In the genomic region with DNA sequence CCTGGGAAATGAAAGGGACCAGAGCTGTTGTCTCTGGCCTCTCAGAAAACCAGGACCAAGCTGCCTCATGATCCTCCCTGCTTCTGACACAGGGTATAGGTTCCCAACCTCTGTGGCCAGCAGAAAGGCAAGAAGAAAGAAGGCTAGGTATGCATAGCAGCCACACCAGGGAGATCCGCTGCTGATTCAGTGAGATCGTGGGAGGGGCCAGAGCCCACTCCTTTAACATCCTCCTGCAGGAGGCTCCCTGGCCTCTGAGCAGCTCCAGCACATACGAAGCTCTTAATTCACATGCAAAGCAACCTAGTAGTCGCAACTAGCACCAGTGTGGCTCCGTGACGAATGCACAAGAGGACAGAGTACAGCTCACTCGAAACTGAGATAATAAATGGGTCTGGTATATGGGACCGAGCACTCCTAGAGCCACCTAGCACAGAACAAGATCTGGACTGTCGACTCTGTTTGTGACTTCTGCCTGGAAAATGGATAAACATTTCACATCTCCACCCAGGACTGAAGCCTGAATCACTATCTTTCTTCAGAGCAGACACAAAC, we compare ENCODE assay signal across 15 mouse cellular contexts.
A peak's percentile ranks its signal among the peaks of the same experiment; 100 is the strongest.
DNase-seq lines count a peak whose midpoint lies in the region; ATAC-seq and TF ChIP-seq lines count a peak whose summit lies in the region.
"Had no signal": no experiment of that assay in that cellular context is flagged by ENCODE, and none has a peak within 500 bp of the region (broad histone marks: within the 10 kb centered on the region; RNA-seq: fewer than 3 reads in every experiment).

No protein-coding gene starts in this region.

- peaks cover 50% of the 10 kb centered on the region for H3K4me1 ChIP-seq in hindbrain, embryonic 10.5 days (replicated peaks)
- H3K4me1 ChIP-seq in hindbrain, postnatal 0 days (ENCODE audit: insufficient read depth, low read length): peaks cover 13% of the 10 kb centered on the region
- H3K4me1 ChIP-seq in hindbrain, embryonic 11.5 days (replicated peaks; ENCODE audit: control insufficient read depth, insufficient read depth, low read length): peaks cover 13% of the 10 kb centered on the region; the same call in 1 of the 2 replicates
- peaks cover 23% of the 10 kb centered on the region for H3K4me1 ChIP-seq in midbrain, embryonic 14.5 days (ENCODE audit: control insufficient read depth, insufficient read depth, low read length)
- H3K4me1 ChIP-seq: megakaryocyte, embryonic 14.5 days had no signal

- H3K9ac ChIP-seq in hindbrain, postnatal 0 days (replicated peaks; ENCODE audit: low read length): no peak overlapping the region
- no peak overlapping the region for H3K9ac ChIP-seq in hindbrain, embryonic 11.5 days (ENCODE audit: low read depth, low read length)
- no peak overlapping the region for H3K9ac ChIP-seq in midbrain, embryonic 14.5 days (replicated peaks; ENCODE audit: low read length)
- H3K9ac ChIP-seq: lung, embryonic 15.5 days had no signal

- no peak for TF ChIP-seq CTCF in hindbrain, postnatal 0 days (IDR thresholded peaks at IDR 0.05; ENCODE audit: low read depth)

- H3K27me3 ChIP-seq in hindbrain, embryonic 10.5 days (ENCODE audit: insufficient read depth, poor library complexity, severe bottlenecking): no peaks in the 10 kb centered on the region
- no peaks in the 10 kb centered on the region for H3K27me3 ChIP-seq in hindbrain, postnatal 0 days (ENCODE audit: insufficient read depth, low read length)
- H3K27me3 ChIP-seq in hindbrain, embryonic 11.5 days (ENCODE audit: control insufficient read depth, insufficient read depth, low read length): no peaks in the 10 kb centered on the region
- no peaks in the 10 kb centered on the region for H3K27me3 ChIP-seq in midbrain, embryonic 14.5 days (ENCODE audit: control insufficient read depth, insufficient read depth, low read length)
- H3K27me3 ChIP-seq: lung, embryonic 15.5 days; megakaryocyte, embryonic 14.5 days had no signal

- H3K4me2 ChIP-seq in hindbrain, postnatal 0 days (ENCODE audit: low read depth, low read length): no peak overlapping the region
- H3K4me2 ChIP-seq in hindbrain, embryonic 11.5 days (replicated peaks; ENCODE audit: low read depth, low read length): no peak overlapping the region
- H3K4me2 ChIP-seq in midbrain, embryonic 14.5 days (ENCODE audit: low read length): no peak overlapping the region
- H3K4me2 ChIP-seq: lung, embryonic 15.5 days had no signal

- intact Hi-C loops in heart, postnatal 25 days (cut with DNase I): loop anchor here (2.0 to 10.0 kb wide), 2 partner anchors 159 to 559 kb away; partner anchors contain the start of gene Zfp536

- no peaks in the 10 kb centered on the region for H3K9me3 ChIP-seq in hindbrain, embryonic 10.5 days
- H3K9me3 ChIP-seq in hindbrain, postnatal 0 days (ENCODE audit: low read length): no peaks in the 10 kb centered on the region
- no peaks in the 10 kb centered on the region for H3K9me3 ChIP-seq in hindbrain, embryonic 11.5 days (ENCODE audit: control insufficient read depth, low read length)
- H3K9me3 ChIP-seq in midbrain, embryonic 14.5 days (ENCODE audit: control insufficient read depth, low read length): no peaks in the 10 kb centered on the region
- H3K9me3 ChIP-seq: lung, embryonic 15.5 days had no signal

- ATAC-seq in hindbrain, postnatal 0 days: no peak
- ATAC-seq in hindbrain, embryonic 11.5 days (ENCODE audit: low FRiP score): peak; percentile 62
- no peak; the same call in 1 of the 2 replicates for ATAC-seq in midbrain, embryonic 14.5 days (ENCODE audit: low FRiP score, low TSS enrichment)
- ATAC-seq in monocyte, adult 5-6 weeks (replicated peaks; ENCODE audit: insufficient number of reproducible peaks, low FRiP score, low TSS enrichment, poor library complexity, severe bottlenecking): no peak

- DNase-seq in hindbrain, embryonic 10.5 days (ENCODE audit: low spot score): no peak
- DNase-seq in hindbrain, postnatal 0 days (ENCODE audit: low spot score): no peak
- DNase-seq in R1 (ENCODE audit: low read depth, low spot score): peak; percentile 67
- DNase-seq in hindbrain, embryonic 11.5 days (ENCODE audit: low spot score): peak; percentile 44
- peak; percentile 59 for DNase-seq in midbrain, embryonic 14.5 days
- DNase-seq in thymus, adult 18-20 months: no peak
- no peak for DNase-seq in heart, postnatal 25 days (ENCODE audit: low spot score)
- DNase-seq: cerebellum, adult 18-20 months; heart, postnatal 14 days; kidney, adult 18-20 months; liver; right cerebral cortex, postnatal 14 days had no signal

- no peak overlapping the region; the same call in 1 of the 2 replicates for H3K4me3 ChIP-seq in hindbrain, embryonic 10.5 days
- H3K4me3 ChIP-seq in hindbrain, postnatal 0 days (ENCODE audit: low read length): no peak overlapping the region
- H3K4me3 ChIP-seq in hindbrain, embryonic 11.5 days (ENCODE audit: low read depth, low read length): no peak overlapping the region
- no peak overlapping the region for H3K4me3 ChIP-seq in midbrain, embryonic 14.5 days (replicated peaks; ENCODE audit: low read depth, low read length)
- H3K4me3 ChIP-seq: lung, embryonic 15.5 days; megakaryocyte, embryonic 14.5 days had no signal

- peak overlapping the region; percentile 77 for H3K27ac ChIP-seq in hindbrain, embryonic 10.5 days
- H3K27ac ChIP-seq in hindbrain, postnatal 0 days: no peak overlapping the region; the same call in 1 of the 2 replicates
- H3K27ac ChIP-seq in hindbrain, embryonic 11.5 days (ENCODE audit: low read depth, low read length): 0 out of 2 replicates have a peak overlapping the region, but pooled peaks have one; percentile 1
- peak overlapping the region; percentile 9; the same call in 1 of the 2 replicates for H3K27ac ChIP-seq in midbrain, embryonic 14.5 days (replicated peaks; ENCODE audit: low read depth, low read length)
- H3K27ac ChIP-seq: lung, embryonic 15.5 days had no signal

- no peaks in the 10 kb centered on the region for H3K36me3 ChIP-seq in hindbrain, embryonic 10.5 days
- H3K36me3 ChIP-seq in hindbrain, postnatal 0 days (ENCODE audit: insufficient read depth, low read length): no peaks in the 10 kb centered on the region
- no peaks in the 10 kb centered on the region for H3K36me3 ChIP-seq in hindbrain, embryonic 11.5 days (ENCODE audit: control insufficient read depth, insufficient read depth, low read length)
- H3K36me3 ChIP-seq in midbrain, embryonic 14.5 days (ENCODE audit: control insufficient read depth, insufficient read depth, low read length): no peaks in the 10 kb centered on the region
- H3K36me3 ChIP-seq: lung, embryonic 15.5 days had no signal

- 29% methylated on average over 9 of the region's 9 CpGs for WGBS in hindbrain, embryonic 10.5 days
- 21% methylated on average over 9 of the region's 9 CpGs for WGBS in hindbrain, postnatal 0 days
- WGBS in hindbrain, embryonic 11.5 days: 25% methylated on average over 9 of the region's 9 CpGs
- WGBS in midbrain, embryonic 14.5 days: 15% methylated on average over 9 of the region's 9 CpGs

Comparison
In these comparisons a context has a peak if more than half of its experiments do, and no peak if none do; other contexts are left out.
1. DNase-seq: peak in R1 (single experiment), hindbrain, embryonic 11.5 days (single experiment) and midbrain, embryonic 14.5 days (single experiment); none in hindbrain, embryonic 10.5 days (single experiment), hindbrain, postnatal 0 days (single experiment), thymus, adult 18-20 months (0 of 2) and heart, postnatal 25 days (single experiment).